Mouse (Mus musculus) midbrain, postnatal 0 days (tissue): ENCODE results near the gene Actr6. TPM values are rescaled to one million over a fixed set of nuclear protein-coding genes. Genes with fewer than 3 reads are reported as not detected.

Source experiments
- ATAC-seq: fragments of 200-750 bp; cut with Nextera tagmentation; 2 replicates; pipeline ENCODE4 v1.8.0; 2017; ENCODE audit warnings: moderate number of reproducible peaks, mild to moderate bottlenecking, moderate TSS enrichment, moderate library complexity; ENCODE audit not compliant: low FRiP score
- DNase-seq: peaks from one replicate; pipeline ENCODE4 v3.0.0-alpha.2; 2015; ENCODE audit warnings: low spot score
- H3K27ac ChIP-seq: fragments of 300-500 bp; sonication (generic); 2 replicates; pipeline ENCODE4 v1.5.1; 2014; ENCODE audit warnings: low read depth, mild to moderate bottlenecking, low read length, mixed read lengths
- H3K27me3 ChIP-seq: fragments of 300-500 bp; sonication (generic); 2 replicates; pipeline ENCODE4 v1.6.1; 2014; ENCODE audit warnings: low read length, control low read depth, mixed read lengths; ENCODE audit not compliant: insufficient read depth
- H3K36me3 ChIP-seq: fragments of 300-500 bp; sonication (generic); 2 replicates; pipeline ENCODE4 v1.6.1; 2014; ENCODE audit warnings: low read length, control low read depth, mixed read lengths; ENCODE audit not compliant: insufficient read depth
- H3K4me1 ChIP-seq: fragments of 300-500 bp; sonication (generic); 2 replicates; pipeline ENCODE4 v1.6.1; 2014; ENCODE audit warnings: mild to moderate bottlenecking, control low read depth, antibody characterized with exemption, low read length, mixed read lengths; ENCODE audit not compliant: insufficient read depth
- H3K4me2 ChIP-seq: fragments of 300-500 bp; sonication (generic); 2 replicates; pipeline ENCODE4 v1.6.1; 2014; ENCODE audit warnings: low read depth, mild to moderate bottlenecking, low read length, mixed read lengths; ENCODE audit not compliant: poor library complexity, severe bottlenecking
- H3K4me3 ChIP-seq: fragments of 300-500 bp; sonication (generic); 2 replicates; pipeline ENCODE4 v1.5.1; 2014; ENCODE audit warnings: low read depth, mild to moderate bottlenecking, low read length, moderate library complexity
- H3K9ac ChIP-seq: fragments of 300-500 bp; sonication (generic); replicated peaks from 2 replicates; pipeline ENCODE4 v1.6.1; 2014; ENCODE audit warnings: mild to moderate bottlenecking, low read length, moderate library complexity, mixed read lengths; ENCODE audit not compliant: poor library complexity, severe bottlenecking
- H3K9me3 ChIP-seq: fragments of 300-500 bp; sonication (generic); 2 replicates; pipeline ENCODE4 v1.6.1; 2016; ENCODE audit warnings: low read length, control low read depth
- CTCF ChIP-seq: IDR thresholded peaks from 2 replicates; pipeline ENCODE4 v1.5.1; 2016; ENCODE audit warnings: antibody characterized with exemption, mild to moderate bottlenecking
- WGBS: fragments of 180-500 bp; shearing (Covaris S2); extraction: QIAGEN DNeasy Blood & Tissue Kit; methylation state at CpG from one replicate; pipeline ENCODE4 v1.1.7; 2014; 5-methylcytosine and 5-hydroxymethylcytosine counted together
- polyA plus RNA-seq: library from polyadenylated mRNA; unstranded; fragments of >200 nt; fragmentation: Nextera tagmentation; extraction: Ambion mirVana; gene quantifications from 2 replicates; pipeline ENCODE4 v1.2.1, GENCODE M21; 2015
- total RNA-seq: library from RNA; depleted of rRNA; stranded (reverse); fragments of >200 nt; gene quantifications from 2 replicates; pipeline ENCODE4 v1.2.3, GENCODE M21; 2014

The Actr6 gene
- total and polyA plus RNA-seq, 2 experiments from 2014 or later = 37.3 to 63.9 TPM

- ATAC-seq (no peak), DNase-seq (no peak)
- Histone ChIP-seq H3K36me3 (no peaks in the 10 kb centered on the region), H3K27ac (no peak overlapping the region), H3K9me3 (no peaks in the 10 kb centered on the region), H3K4me2 (no peak overlapping the region), H3K27me3 (no peaks in the 10 kb centered on the region), H3K4me1 (peaks cover 8% of the 10 kb centered on the region; the same call in 1 of the 2 replicates), H3K9ac (no peak overlapping the region), H3K4me3 (no peak overlapping the region)
- TF ChIP-seq CTCF = no peak
- 48% methylated on average over 8 of the region's 8 CpGs for WGBS
Observed at GRCm38 (mm10) chr10:89690021-89690420, 42.1 kb downstream of the Actr6 start.

GRCm38 (mm10) chr10:89687455-89687854 is 44.6 kb downstream of the Actr6 start:
- Histone ChIP-seq H3K4me3 (no peak overlapping the region), H3K4me1 (peaks cover 11% of the 10 kb centered on the region; the same call in 1 of the 2 replicates), H3K27ac (no peak overlapping the region), H3K4me2 (no peak overlapping the region), H3K9me3 (no peaks in the 10 kb centered on the region), H3K36me3 (no peaks in the 10 kb centered on the region), H3K27me3 (no peaks in the 10 kb centered on the region), H3K9ac (no peak overlapping the region)
- WGBS = 63% methylated on average over 2 of the region's 2 CpGs
- ATAC-seq (no peak), DNase-seq (no peak)
- no peak for TF ChIP-seq CTCF

GRCm38 (mm10) chr10:89686139-89686808 is 45.8 kb downstream of the Actr6 start, which contains the start of gene Scyl2:
TSS of gene Scyl2 (minus strand) at chr10:89686285.
- H3K36me3 ChIP-seq = no peaks in the 10 kb centered on the region
- 0 out of 2 replicates have a peak, but pooled peaks have one; percentile 9 for TF ChIP-seq CTCF
- H3K9ac ChIP-seq = peak within 1 kb of the TSS; percentile 93
- WGBS = 4% methylated on average over 30 of the region's 31 CpGs
- H3K9me3 ChIP-seq = no peaks in the 10 kb centered on the region
- ATAC-seq (peak; percentile 98), DNase-seq (peak; percentile 96)
- peak within 1 kb of the TSS; percentile 99 for H3K4me3 ChIP-seq
- peak within 1 kb of the TSS; percentile 72 for H3K4me2 ChIP-seq
- peak within 1 kb of the TSS; percentile 83 for H3K27ac ChIP-seq
- H3K4me1 ChIP-seq = peaks cover 11% of the 10 kb centered on the region; the same call in 1 of the 2 replicates
- no peaks in the 10 kb centered on the region for H3K27me3 ChIP-seq

- Histone ChIP-seq H3K36me3 (no peaks in the 10 kb centered on the region), H3K4me1 (peaks cover 11% of the 10 kb centered on the region; the same call in 1 of the 2 replicates), H3K9me3 (no peaks in the 10 kb centered on the region), H3K4me3 (peak overlapping the region; percentile 99), H3K27ac (peak overlapping the region; percentile 83), H3K4me2 (peak overlapping the region; percentile 72), H3K9ac (peak overlapping the region; percentile 93), H3K27me3 (no peaks in the 10 kb centered on the region)
- WGBS = under 1% methylated on average over 51 of the region's 51 CpGs
- ATAC-seq (peak; percentile 74), DNase-seq (peak; percentile 42)
- no peak for TF ChIP-seq CTCF
Observed at GRCm38 (mm10) chr10:89685391-89686138, 46.5 kb downstream of the Actr6 start.

- H3K4me1 ChIP-seq = peaks cover 11% of the 10 kb centered on the region; the same call in 1 of the 2 replicates
- WGBS = 77% methylated on average over 10 of the region's 10 CpGs
- DNase-seq = no peak
Observed at GRCm38 (mm10) chr10:89682961-89683360, 49.1 kb downstream of the Actr6 start.

GRCm38 (mm10) chr10:89682157-89682556 is 49.9 kb downstream of the Actr6 start:
- no peak overlapping the region for H3K4me2 ChIP-seq
- H3K27me3 ChIP-seq = no peaks in the 10 kb centered on the region
- H3K9ac ChIP-seq = no peak overlapping the region
- peaks cover 5% of the 10 kb centered on the region for H3K36me3 ChIP-seq
- no peak overlapping the region for H3K4me3 ChIP-seq
- H3K27ac ChIP-seq = no peak overlapping the region
- no peak for TF ChIP-seq CTCF
- ATAC-seq (no peak), DNase-seq (no peak)
- peaks cover 9% of the 10 kb centered on the region; the same call in 1 of the 2 replicates for H3K4me1 ChIP-seq
- no peaks in the 10 kb centered on the region for H3K9me3 ChIP-seq
- WGBS = 97% methylated on average over 1 of the region's 1 CpGs

More at GRCm38 (mm10) chr10:89682961-89683360, 49.1 kb downstream of the Actr6 start:
- Histone ChIP-seq H3K27ac (no peak overlapping the region), H3K4me3 (no peak overlapping the region), H3K36me3 (peaks cover under 1% of the 10 kb centered on the region; the same call in 1 of the 2 replicates), H3K9ac (no peak overlapping the region), H3K27me3 (no peaks in the 10 kb centered on the region), H3K9me3 (no peaks in the 10 kb centered on the region), H3K4me2 (no peak overlapping the region)
- no peak for ATAC-seq
- TF ChIP-seq CTCF = no peak
